In the genomic region with DNA sequence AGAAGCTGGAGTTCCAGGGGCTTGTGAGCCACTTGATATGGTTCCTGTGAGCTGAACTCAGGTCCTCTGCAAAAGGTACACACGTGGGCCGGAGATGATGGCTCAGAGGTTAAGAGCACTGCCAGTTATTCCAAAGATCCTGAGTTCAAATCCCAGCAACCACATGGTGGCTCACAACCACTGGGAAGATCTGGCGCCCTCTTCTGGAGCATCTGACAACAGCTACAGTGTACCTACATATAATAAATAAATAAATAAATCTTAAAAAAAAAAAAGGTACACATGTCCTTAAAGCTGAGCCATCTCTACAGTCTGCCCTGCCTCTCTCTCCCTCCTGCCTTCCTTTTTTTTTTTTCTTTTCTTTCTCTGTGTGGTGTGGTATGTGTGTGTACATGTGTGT, we compare ENCODE assay signal across 12 mouse cellular contexts. TPM values are rescaled to one million over a fixed set of nuclear protein-coding genes. Genes with fewer than 3 reads are reported as not detected.
DNase-seq lines count a peak whose midpoint lies in the region; ATAC-seq and TF ChIP-seq lines count a peak whose summit lies in the region.
"Had no signal": no experiment of that assay in that cellular context is flagged by ENCODE, and none has a peak within 500 bp of the region (broad histone marks: within the 10 kb centered on the region; RNA-seq: fewer than 3 reads in every experiment).

No protein-coding gene starts in this region.

- ATAC-seq in cerebellum, adult (ENCODE audit: insufficient number of reproducible peaks, low FRiP score, low TSS enrichment) = no peak
- no peak for ATAC-seq in kidney, postnatal 0 days (replicated peaks; ENCODE audit: low FRiP score, low read depth)
- no peak for ATAC-seq in kidney, embryonic 14.5 days (ENCODE audit: low FRiP score, low TSS enrichment)

- H3K36me3 ChIP-seq in kidney, postnatal 0 days (ENCODE audit: insufficient read depth, low read length) = no peaks in the 10 kb centered on the region
- H3K36me3 ChIP-seq in kidney, embryonic 14.5 days (ENCODE audit: control insufficient read depth, insufficient read depth, low read length) = no peaks in the 10 kb centered on the region
- H3K36me3 ChIP-seq: embryonic facial prominence, embryonic 13.5 days; liver, embryonic 15.5 days had no signal

- no peak overlapping the region for H3K4me2 ChIP-seq in kidney, postnatal 0 days (ENCODE audit: low read length)
- H3K4me2 ChIP-seq in kidney, embryonic 14.5 days (replicated peaks; ENCODE audit: low read depth, low read length) = no peak overlapping the region
- H3K4me2 ChIP-seq: embryonic facial prominence, embryonic 13.5 days; liver, embryonic 15.5 days had no signal

- WGBS in kidney, postnatal 0 days = 80% methylated on average over 3 of the region's 3 CpGs
- WGBS in kidney, embryonic 14.5 days = 79% methylated on average over 3 of the region's 3 CpGs

- H3K9ac ChIP-seq in kidney, postnatal 0 days (ENCODE audit: low read depth, low read length) = no peak overlapping the region
- H3K9ac ChIP-seq in kidney, embryonic 14.5 days (ENCODE audit: low read depth, low read length) = no peak overlapping the region
- H3K9ac ChIP-seq: embryonic facial prominence, embryonic 13.5 days; liver, embryonic 15.5 days had no signal

- H3K27ac ChIP-seq in kidney, postnatal 0 days = no peak overlapping the region
- no peak overlapping the region for H3K27ac ChIP-seq in kidney, embryonic 14.5 days (ENCODE audit: low read depth, low read length)
- H3K27ac ChIP-seq: embryonic facial prominence, embryonic 13.5 days; liver, embryonic 15.5 days had no signal

- peak; percentile 43 to 53 for DNase-seq in cerebellum, postnatal 10 days
- DNase-seq in kidney, postnatal 0 days (ENCODE audit: low spot score) = no peak
- DNase-seq in 3T3-L1 (ENCODE audit: low read depth, low spot score) = peak; percentile 62
- DNase-seq in brain, adult 2 months (ENCODE audit: low read depth, low spot score) = peak; percentile 21
- DNase-seq in testis, postnatal 10 days (ENCODE audit: low spot score) = no peak
- no peak for DNase-seq in frontal cortex, postnatal 10 days (ENCODE audit: low spot score in 2 of 2)

- TF ChIP-seq CTCF in kidney, postnatal 0 days (IDR thresholded peaks at IDR 0.05; ENCODE audit: low read depth) = peak; percentile 65

- H3K4me3 ChIP-seq in kidney, postnatal 0 days (replicated peaks; ENCODE audit: low read depth, low read length) = no peak overlapping the region
- no peak overlapping the region for H3K4me3 ChIP-seq in kidney, embryonic 14.5 days (ENCODE audit: low read length)
- H3K4me3 ChIP-seq: embryonic facial prominence, embryonic 13.5 days; liver, embryonic 15.5 days had no signal

- no peaks in the 10 kb centered on the region for H3K4me1 ChIP-seq in kidney, postnatal 0 days (replicated peaks; ENCODE audit: insufficient read depth, low read length)
- H3K4me1 ChIP-seq in kidney, embryonic 14.5 days (ENCODE audit: control insufficient read depth, insufficient read depth, low read length) = 0 out of 2 replicates have a peak, but pooled peaks cover 4% of the 10 kb centered on the region
- H3K4me1 ChIP-seq: liver, embryonic 15.5 days had no signal

- no peaks in the 10 kb centered on the region for H3K9me3 ChIP-seq in kidney, postnatal 0 days (replicated peaks; ENCODE audit: low read length)
- no peaks in the 10 kb centered on the region for H3K9me3 ChIP-seq in kidney, embryonic 14.5 days (ENCODE audit: control insufficient read depth, low read length)
- H3K9me3 ChIP-seq: embryonic facial prominence, embryonic 13.5 days; liver, embryonic 15.5 days had no signal

- no peaks in the 10 kb centered on the region for H3K27me3 ChIP-seq in kidney, postnatal 0 days (ENCODE audit: insufficient read depth, low read length)
- H3K27me3 ChIP-seq in kidney, embryonic 14.5 days (ENCODE audit: control insufficient read depth, insufficient read depth, low read length) = no peaks in the 10 kb centered on the region
- H3K27me3 ChIP-seq: embryonic facial prominence, embryonic 13.5 days; liver, embryonic 15.5 days had no signal

RNA-seq across cellular contexts. Expression of a gene that starts 10.7 kb away (rescaled TPM):
- 0.32 and 0.36 TPM in 2 replicates for polyA plus RNA-seq in kidney, postnatal 0 days (2015; fragmentation: Nextera tagmentation; extraction: Ambion mirVana)
- polyA plus RNA-seq in kidney, embryonic 14.5 days (2014; fragmentation: Nextera tagmentation; extraction: Ambion mirVana) = 0.40 and 1.4 TPM in 2 replicates
- polyA plus RNA-seq: C2C12; gonadal fat pad, adult 2 months had no signal

RNA-seq across cellular contexts. Expression of a gene that starts 44.7 kb away (rescaled TPM):
- polyA plus RNA-seq in kidney, postnatal 0 days (2015; fragmentation: Nextera tagmentation; extraction: Ambion mirVana) = 35.3 and 42.8 TPM in 2 replicates
- 52.7 and 55.4 TPM in 2 replicates for polyA plus RNA-seq in kidney, embryonic 14.5 days (2014; fragmentation: Nextera tagmentation; extraction: Ambion mirVana)

RNA-seq across cellular contexts. Expression of a gene that starts 48.6 kb away (rescaled TPM):
- 21.8 and 25.9 TPM in 2 replicates for polyA plus RNA-seq in kidney, postnatal 0 days (2015; fragmentation: Nextera tagmentation; extraction: Ambion mirVana)
- polyA plus RNA-seq in kidney, embryonic 14.5 days (2014; fragmentation: Nextera tagmentation; extraction: Ambion mirVana) = 41.7 and 49.7 TPM in 2 replicates

Comparison
In these comparisons a context has a peak if more than half of its experiments do, and no peak if none do; other contexts are left out.
1. DNase-seq: peak in cerebellum, postnatal 10 days (2 of 2), 3T3-L1 (single experiment) and brain, adult 2 months (single experiment); none in kidney, postnatal 0 days (single experiment), testis, postnatal 10 days (single experiment) and frontal cortex, postnatal 10 days (0 of 2).